Mouse (Mus musculus): ENCODE results near the gene Dcaf5. TPM values are rescaled to one million over a fixed set of nuclear protein-coding genes. Genes with fewer than 3 reads are reported as not detected.

The Dcaf5 gene
- polyA plus RNA-seq, 1 experiment from 2014 or later: 11.4 TPM

DNA sequence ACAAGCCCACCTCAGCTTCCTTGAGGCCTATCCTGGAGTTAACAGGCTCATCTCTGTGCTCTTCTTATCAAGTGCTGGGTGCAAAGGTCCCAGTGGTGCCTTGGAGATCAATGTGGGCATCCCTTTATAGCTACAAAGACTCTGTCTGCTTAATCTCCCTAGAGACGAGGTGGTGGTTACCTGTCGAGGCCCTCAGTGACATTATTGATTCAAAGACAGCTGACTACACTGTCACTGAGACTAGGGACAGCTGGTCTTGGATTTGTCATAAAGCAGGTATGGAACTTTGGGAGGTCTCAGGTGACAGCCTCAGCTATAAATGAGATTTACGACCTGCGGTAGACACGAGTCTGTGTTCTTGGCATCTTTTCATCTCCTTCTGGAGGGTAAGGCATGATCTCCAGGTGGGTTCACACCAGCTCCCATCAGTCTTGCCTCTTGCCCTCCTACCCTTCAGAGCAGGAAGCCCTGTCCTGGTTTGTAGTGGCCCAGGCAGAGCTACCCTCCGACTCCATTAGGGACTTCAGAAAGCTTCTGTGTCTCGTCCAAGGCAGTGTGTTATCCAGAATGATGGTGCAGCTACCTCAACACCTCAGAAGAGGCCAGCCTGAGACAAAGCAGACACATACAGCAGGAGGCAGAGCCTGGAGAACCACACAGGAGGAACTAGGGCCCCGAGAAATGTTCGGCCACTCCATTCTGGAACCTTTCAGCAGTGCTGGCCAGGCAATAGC is 112.2 kb downstream of the Dcaf5 start:
- no peaks in the 10 kb centered on the region for H3K36me3 ChIP-seq (ENCODE audit: control insufficient read depth, insufficient read depth, low read length)
- H3K4me1 ChIP-seq (replicated peaks; ENCODE audit: control insufficient read depth, insufficient read depth, low read length): peaks cover 18% of the 10 kb centered on the region
- ATAC-seq (replicated peaks; ENCODE audit: low FRiP score, low TSS enrichment, low read depth) (peak; percentile 59), DNase-seq (ENCODE audit: low spot score) (no peak)
- H3K27me3 ChIP-seq (replicated peaks; ENCODE audit: control insufficient read depth, insufficient read depth, low read length): no peaks in the 10 kb centered on the region
- H3K27ac ChIP-seq (ENCODE audit: low read depth): no peak overlapping the region; the same call in 1 of the 2 replicates
- no peak overlapping the region for H3K4me2 ChIP-seq (ENCODE audit: low read length)
- no peak overlapping the region for H3K9ac ChIP-seq (ENCODE audit: low read length)
- 0 out of 2 replicates have a peak, but pooled peaks cover 3% of the 10 kb centered on the region for H3K9me3 ChIP-seq (ENCODE audit: control insufficient read depth, low read length)
- no peak overlapping the region for H3K4me3 ChIP-seq (ENCODE audit: low read depth, low read length)
- WGBS: 39% methylated on average over 9 of the region's 9 CpGs

DNA sequence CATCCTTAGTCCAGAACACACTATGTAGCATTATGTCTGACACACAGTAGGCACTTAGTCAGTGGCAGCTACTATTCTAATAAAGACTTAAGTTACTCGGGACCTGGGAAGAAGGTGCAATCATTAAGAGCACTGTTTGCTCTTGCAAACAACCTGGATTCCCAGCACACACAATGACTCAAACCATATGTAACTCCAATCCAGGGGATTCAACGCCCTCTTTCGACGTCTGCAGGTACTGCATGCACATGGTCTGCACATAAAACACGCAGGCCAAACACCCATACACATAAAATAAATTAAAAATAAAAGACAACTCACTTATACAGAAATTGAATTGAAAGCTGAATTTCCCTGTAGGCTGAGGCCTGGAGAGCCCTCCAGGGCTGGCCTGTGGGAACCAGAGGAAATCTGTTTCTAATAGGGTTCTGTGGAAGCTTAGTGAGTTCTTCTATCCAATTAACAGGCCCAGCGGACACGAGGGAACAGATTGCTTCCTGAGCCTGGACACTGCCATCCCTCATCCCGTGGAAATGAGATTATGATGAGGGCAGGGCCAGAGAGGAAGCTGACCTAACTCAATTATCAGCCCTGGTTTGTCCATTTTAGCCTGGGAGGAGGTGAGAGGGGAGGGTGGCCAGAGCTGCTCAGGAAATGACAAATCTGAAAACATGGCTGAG is 112.9 kb downstream of the Dcaf5 start:
- Histone ChIP-seq H3K9ac (ENCODE audit: low read length) (no peak overlapping the region), H3K4me1 (replicated peaks; ENCODE audit: control insufficient read depth, insufficient read depth, low read length) (peaks cover 18% of the 10 kb centered on the region), H3K4me2 (ENCODE audit: low read length) (no peak overlapping the region), H3K36me3 (ENCODE audit: control insufficient read depth, insufficient read depth, low read length) (no peaks in the 10 kb centered on the region), H3K27ac (ENCODE audit: low read depth) (no peak overlapping the region; the same call in 1 of the 2 replicates), H3K27me3 (replicated peaks; ENCODE audit: control insufficient read depth, insufficient read depth, low read length) (no peaks in the 10 kb centered on the region), H3K4me3 (ENCODE audit: low read depth, low read length) (no peak overlapping the region), H3K9me3 (ENCODE audit: control insufficient read depth, low read length) (0 out of 2 replicates have a peak, but pooled peaks cover 3% of the 10 kb centered on the region)
- WGBS: 60% methylated on average over 8 of the region's 8 CpGs
- DNase-seq (ENCODE audit: low spot score): no peak
- ATAC-seq (replicated peaks; ENCODE audit: low FRiP score, low TSS enrichment, low read depth): no peak

- no peak overlapping the region for H3K27ac ChIP-seq (ENCODE audit: low read depth)
- H3K4me1 ChIP-seq (replicated peaks; ENCODE audit: control insufficient read depth, insufficient read depth, low read length): peaks cover 18% of the 10 kb centered on the region
- no peak overlapping the region for H3K4me2 ChIP-seq (ENCODE audit: low read length)
- H3K9ac ChIP-seq (ENCODE audit: low read length): no peak overlapping the region
- ATAC-seq (replicated peaks; ENCODE audit: low FRiP score, low TSS enrichment, low read depth) (no peak), DNase-seq (ENCODE audit: low spot score) (no peak)
- 0 out of 2 replicates have a peak, but pooled peaks cover 3% of the 10 kb centered on the region for H3K9me3 ChIP-seq (ENCODE audit: control insufficient read depth, low read length)
- no peaks in the 10 kb centered on the region for H3K36me3 ChIP-seq (ENCODE audit: control insufficient read depth, insufficient read depth, low read length)
- no peak overlapping the region for H3K4me3 ChIP-seq (ENCODE audit: low read depth, low read length)
- WGBS: 74% methylated on average over 6 of the region's 6 CpGs
- H3K27me3 ChIP-seq (replicated peaks; ENCODE audit: control insufficient read depth, insufficient read depth, low read length): no peaks in the 10 kb centered on the region
Observed at GRCm38 (mm10) chr12:80322494-80322893, 113.9 kb downstream of the Dcaf5 start.

DNA sequence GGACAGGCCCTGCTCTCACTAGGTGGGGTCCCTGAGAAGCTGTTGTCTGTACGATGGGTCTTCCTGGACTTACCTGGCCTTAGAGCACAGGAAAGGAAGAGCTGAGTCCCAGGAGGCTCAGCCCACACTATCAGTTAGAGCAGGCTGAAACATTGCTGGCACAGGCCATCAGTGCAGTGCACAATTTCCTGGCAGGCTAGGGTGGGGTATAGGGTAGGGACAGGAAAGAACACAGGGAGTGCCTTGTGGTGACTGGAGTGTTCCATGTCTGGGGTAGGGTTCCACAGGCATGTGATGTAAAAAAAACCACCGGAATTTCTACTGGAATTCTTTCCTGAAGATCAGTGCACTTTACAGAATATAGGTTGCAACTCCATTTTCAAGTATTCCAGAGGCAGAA is 117.3 kb downstream of the Dcaf5 start:
- H3K4me3 ChIP-seq (ENCODE audit: low read depth, low read length): no peak overlapping the region
- H3K27me3 ChIP-seq (replicated peaks; ENCODE audit: control insufficient read depth, insufficient read depth, low read length): no peaks in the 10 kb centered on the region
- no peak for DNase-seq (ENCODE audit: low spot score)
- WGBS: 80% methylated on average over 2 of the region's 2 CpGs
- H3K9me3 ChIP-seq (ENCODE audit: control insufficient read depth, low read length): 0 out of 2 replicates have a peak, but pooled peaks cover 3% of the 10 kb centered on the region
- no peak; the same call in 1 of the 2 replicates for ATAC-seq (replicated peaks; ENCODE audit: low FRiP score, low TSS enrichment, low read depth)
- no peak overlapping the region for H3K27ac ChIP-seq (ENCODE audit: low read depth)
- no peak overlapping the region for H3K9ac ChIP-seq (ENCODE audit: low read length)
- peaks cover 5% of the 10 kb centered on the region; the same call in 1 of the 2 replicates for H3K4me1 ChIP-seq (replicated peaks; ENCODE audit: control insufficient read depth, insufficient read depth, low read length)
- no peak overlapping the region for H3K4me2 ChIP-seq (ENCODE audit: low read length)
- H3K36me3 ChIP-seq (ENCODE audit: control insufficient read depth, insufficient read depth, low read length): no peaks in the 10 kb centered on the region

GRCm38 (mm10) chr12:80315321-80315720 is 121.1 kb downstream of the Dcaf5 start:
- WGBS: 89% methylated on average over 2 of the region's 2 CpGs
- Histone ChIP-seq H3K4me3 (ENCODE audit: low read depth, low read length) (no peak overlapping the region), H3K9ac (ENCODE audit: low read length) (no peak overlapping the region), H3K4me2 (ENCODE audit: low read length) (no peak overlapping the region), H3K4me1 (replicated peaks; ENCODE audit: control insufficient read depth, insufficient read depth, low read length) (no peaks in the 10 kb centered on the region; the same call in 1 of the 2 replicates), H3K27ac (ENCODE audit: low read depth) (no peak overlapping the region), H3K36me3 (ENCODE audit: control insufficient read depth, insufficient read depth, low read length) (no peaks in the 10 kb centered on the region), H3K27me3 (replicated peaks; ENCODE audit: control insufficient read depth, insufficient read depth, low read length) (no peaks in the 10 kb centered on the region), H3K9me3 (ENCODE audit: control insufficient read depth, low read length) (no peaks in the 10 kb centered on the region)
- ATAC-seq (replicated peaks; ENCODE audit: low FRiP score, low TSS enrichment, low read depth) (no peak), DNase-seq (ENCODE audit: low spot score) (no peak)

- ATAC-seq (replicated peaks; ENCODE audit: low FRiP score, low TSS enrichment, low read depth) (no peak; the same call in 1 of the 2 replicates), DNase-seq (ENCODE audit: low spot score) (no peak)
- Histone ChIP-seq H3K9ac (ENCODE audit: low read length) (no peak overlapping the region), H3K36me3 (ENCODE audit: control insufficient read depth, insufficient read depth, low read length) (no peaks in the 10 kb centered on the region), H3K4me2 (ENCODE audit: low read length) (no peak overlapping the region), H3K4me3 (ENCODE audit: low read depth, low read length) (no peak overlapping the region), H3K27me3 (replicated peaks; ENCODE audit: control insufficient read depth, insufficient read depth, low read length) (no peaks in the 10 kb centered on the region), H3K9me3 (ENCODE audit: control insufficient read depth, low read length) (no peaks in the 10 kb centered on the region), H3K27ac (ENCODE audit: low read depth) (no peak overlapping the region), H3K4me1 (replicated peaks; ENCODE audit: control insufficient read depth, insufficient read depth, low read length) (no peaks in the 10 kb centered on the region; the same call in 1 of the 2 replicates)
- WGBS: 54% methylated on average over 3 of the region's 3 CpGs
Observed at GRCm38 (mm10) chr12:80311959-80312669, 124.3 kb downstream of the Dcaf5 start.

DNA sequence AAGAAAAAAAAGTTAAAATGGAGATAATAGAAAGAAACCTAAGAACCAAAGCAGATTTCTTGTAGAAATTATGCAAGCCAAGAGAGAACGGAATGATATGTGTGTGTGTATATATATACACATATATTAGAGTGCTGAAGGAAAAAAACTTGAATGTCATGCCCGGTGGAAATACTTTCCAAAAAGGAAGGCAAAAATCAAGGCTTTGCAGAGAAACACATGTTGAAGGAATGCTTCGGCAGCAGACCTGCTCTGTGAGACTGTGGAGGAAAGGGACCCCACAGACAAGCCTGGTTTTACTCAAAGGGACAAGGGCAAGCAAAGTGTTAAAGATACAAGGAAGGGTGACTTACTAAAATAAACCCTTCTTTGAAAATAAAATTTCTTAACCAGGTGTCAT is 128.8 kb downstream of the Dcaf5 start:
- ATAC-seq (replicated peaks; ENCODE audit: low FRiP score, low TSS enrichment, low read depth) (peak; percentile 58; the same call in 1 of the 2 replicates), DNase-seq (ENCODE audit: low spot score) (no peak)
- 0 out of 2 replicates have a peak, but pooled peaks cover 5% of the 10 kb centered on the region for H3K9me3 ChIP-seq (ENCODE audit: control insufficient read depth, low read length)
- H3K27ac ChIP-seq (ENCODE audit: low read depth): no peak overlapping the region
- H3K4me1 ChIP-seq (replicated peaks; ENCODE audit: control insufficient read depth, insufficient read depth, low read length): no peaks in the 10 kb centered on the region; the same call in 1 of the 2 replicates
- WGBS: 32% methylated on average over 3 of the region's 3 CpGs
- H3K36me3 ChIP-seq (ENCODE audit: control insufficient read depth, insufficient read depth, low read length): no peaks in the 10 kb centered on the region
- no peak overlapping the region for H3K4me3 ChIP-seq (ENCODE audit: low read depth, low read length)
- H3K9ac ChIP-seq (ENCODE audit: low read length): no peak overlapping the region
- no peaks in the 10 kb centered on the region for H3K27me3 ChIP-seq (replicated peaks; ENCODE audit: control insufficient read depth, insufficient read depth, low read length)
- no peak overlapping the region for H3K4me2 ChIP-seq (ENCODE audit: low read length)

- Histone ChIP-seq H3K9ac (ENCODE audit: low read length) (no peak overlapping the region), H3K27me3 (replicated peaks; ENCODE audit: control insufficient read depth, insufficient read depth, low read length) (no peaks in the 10 kb centered on the region), H3K9me3 (ENCODE audit: control insufficient read depth, low read length) (0 out of 2 replicates have a peak, but pooled peaks cover 5% of the 10 kb centered on the region), H3K4me1 (replicated peaks; ENCODE audit: control insufficient read depth, insufficient read depth, low read length) (no peaks in the 10 kb centered on the region), H3K4me2 (ENCODE audit: low read length) (no peak overlapping the region), H3K27ac (ENCODE audit: low read depth) (no peak overlapping the region), H3K36me3 (ENCODE audit: control insufficient read depth, insufficient read depth, low read length) (no peaks in the 10 kb centered on the region), H3K4me3 (ENCODE audit: low read depth, low read length) (no peak overlapping the region)
- ATAC-seq (replicated peaks; ENCODE audit: low FRiP score, low TSS enrichment, low read depth): no peak
- WGBS: 97% methylated on average over 3 of the region's 3 CpGs
- no peak for DNase-seq (ENCODE audit: low spot score)
Observed at GRCm38 (mm10) chr12:80304518-80304917, 131.9 kb downstream of the Dcaf5 start.
